Mouse (Mus musculus) liver, adult 2 months (tissue): ENCODE results near the gene Col12a1.

Source experiments
- CTCF ChIP-seq: fragments of 200-500 bp; IDR thresholded peaks from 2 replicates; pipeline ENCODE4 v1.5.1; 2011; ENCODE audit warnings: low read depth, low read length, control low read depth
- POLR2A ChIP-seq: fragments of 200-500 bp; IDR thresholded peaks from 2 replicates; pipeline ENCODE4 v1.6.1; 2011; ENCODE audit warnings: low read length, control low read depth; ENCODE audit not compliant: insufficient read depth; ENCODE audit errors: extremely low read depth

DNA sequence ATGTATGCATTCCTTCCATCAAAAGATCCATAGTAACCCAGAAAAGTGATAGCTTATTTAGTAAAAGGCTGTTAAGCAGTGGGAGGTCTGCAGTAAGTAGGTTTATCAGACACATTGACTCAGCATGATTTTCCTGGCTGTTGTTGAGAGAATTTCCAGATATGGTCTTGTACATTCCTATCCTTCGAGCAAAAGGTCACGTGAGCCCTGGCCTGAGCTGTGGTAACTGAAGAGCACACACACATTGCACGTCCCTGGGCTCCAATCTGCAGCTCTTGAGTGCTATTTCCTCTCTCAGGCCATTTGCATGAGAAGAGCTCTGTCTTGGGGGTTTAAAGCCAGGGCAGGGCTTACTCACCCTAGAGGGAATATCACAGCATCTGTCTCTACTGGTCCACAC lies 101.3 kb downstream of the Col12a1 start:
- TF ChIP-seq POLR2A (no peak), CTCF (no peak)
